Mouse (Mus musculus): ENCODE measurements at regions not wholly inside any gene's neighbourhood (a gene's known extent, or its start where the extent isn't known, plus 50 kb on each side); places are given as distances from the start of the nearest gene placed in this dataset.

- no peak overlapping the region for H3K27ac ChIP-seq (ENCODE audit: insufficient read depth, low read length)
- TF ChIP-seq CTCF (IDR thresholded peaks at IDR 0.05; ENCODE audit: borderline replicate concordance, insufficient read depth, low read depth, low read length), result no peak
- TF ChIP-seq POLR2A (IDR thresholded peaks at IDR 0.05; ENCODE audit: borderline replicate concordance, insufficient read depth, low read length), result no peak
Measured at GRCm38 (mm10) chr4:89405624-89406167, 94.9 kb upstream of the Cdkn2b start.

GRCm38 (mm10) chr4:89403151-89403550, 92.3 kb upstream of the Cdkn2b start:
- DNase-seq, result no peak
- Histone ChIP-seq H3K27me3 (ENCODE audit: control insufficient read depth, insufficient read depth, low read length) (no peaks in the 10 kb centered on the region), H3K4me3 (replicated peaks; ENCODE audit: insufficient read depth, low read depth, low read length) (no peak overlapping the region), H3K27ac (ENCODE audit: insufficient read depth, low read length) (no peak overlapping the region), H3K4me1 (ENCODE audit: control insufficient read depth, insufficient read depth, low read length) (no peaks in the 10 kb centered on the region; the same call in 1 of the 2 replicates)
- TF ChIP-seq POLR2A (IDR thresholded peaks at IDR 0.05; ENCODE audit: borderline replicate concordance, insufficient read depth, low read length) (no peak), CTCF (IDR thresholded peaks at IDR 0.05; ENCODE audit: borderline replicate concordance, insufficient read depth, low read depth, low read length) (no peak)
- WGBS, result 92% methylated on average over 1 of the region's 1 CpGs

More at GRCm38 (mm10) chr4:89405624-89406167, 94.9 kb upstream of the Cdkn2b start:
- H3K27me3 ChIP-seq (ENCODE audit: control insufficient read depth, insufficient read depth, low read length), result no peaks in the 10 kb centered on the region
- H3K4me3 ChIP-seq (replicated peaks; ENCODE audit: insufficient read depth, low read depth, low read length), result no peak overlapping the region
- DNase-seq, result no peak
- no peaks in the 10 kb centered on the region for H3K4me1 ChIP-seq (ENCODE audit: control insufficient read depth, insufficient read depth, low read length)
- 73% methylated on average over 2 of the region's 2 CpGs for WGBS

GRCm38 (mm10) chr4:89402324-89402723, 91.5 kb upstream of the Cdkn2b start:
- 80% methylated on average over 5 of the region's 5 CpGs for WGBS

GRCm38 (mm10) chr4:89401696-89402095, 90.9 kb upstream of the Cdkn2b start:
- Histone ChIP-seq H3K4me3 (replicated peaks; ENCODE audit: insufficient read depth, low read depth, low read length) (no peak overlapping the region), H3K27me3 (ENCODE audit: control insufficient read depth, insufficient read depth, low read length) (no peaks in the 10 kb centered on the region), H3K27ac (ENCODE audit: insufficient read depth, low read length) (no peak overlapping the region), H3K4me1 (ENCODE audit: control insufficient read depth, insufficient read depth, low read length) (no peaks in the 10 kb centered on the region; the same call in 1 of the 2 replicates)
- no peak for TF ChIP-seq CTCF (IDR thresholded peaks at IDR 0.05; ENCODE audit: borderline replicate concordance, insufficient read depth, low read depth, low read length)
- TF ChIP-seq POLR2A (IDR thresholded peaks at IDR 0.05; ENCODE audit: borderline replicate concordance, insufficient read depth, low read length), result no peak
- WGBS, result 88% methylated on average over 2 of the region's 2 CpGs
- DNase-seq, result no peak

More at GRCm38 (mm10) chr4:89402324-89402723, 91.5 kb upstream of the Cdkn2b start:
- H3K27me3 ChIP-seq (ENCODE audit: control insufficient read depth, insufficient read depth, low read length), result no peaks in the 10 kb centered on the region
- no peak for DNase-seq
- H3K4me1 ChIP-seq (ENCODE audit: control insufficient read depth, insufficient read depth, low read length), result no peaks in the 10 kb centered on the region; the same call in 1 of the 2 replicates
- H3K4me3 ChIP-seq (replicated peaks; ENCODE audit: insufficient read depth, low read depth, low read length), result no peak overlapping the region
- no peak overlapping the region for H3K27ac ChIP-seq (ENCODE audit: insufficient read depth, low read length)
- no peak for TF ChIP-seq POLR2A (IDR thresholded peaks at IDR 0.05; ENCODE audit: borderline replicate concordance, insufficient read depth, low read length)
- no peak for TF ChIP-seq CTCF (IDR thresholded peaks at IDR 0.05; ENCODE audit: borderline replicate concordance, insufficient read depth, low read depth, low read length)

GRCm38 (mm10) chr4:89400342-89400741, 89.5 kb upstream of the Cdkn2b start:
- WGBS, result 94% methylated on average over 3 of the region's 3 CpGs

GRCm38 (mm10) chr4:89399277-89399676, 88.4 kb upstream of the Cdkn2b start:
- Histone ChIP-seq H3K27me3 (ENCODE audit: control insufficient read depth, insufficient read depth, low read length) (no peaks in the 10 kb centered on the region), H3K27ac (ENCODE audit: insufficient read depth, low read length) (no peak overlapping the region), H3K4me1 (ENCODE audit: control insufficient read depth, insufficient read depth, low read length) (peaks cover 11% of the 10 kb centered on the region), H3K4me3 (replicated peaks; ENCODE audit: insufficient read depth, low read depth, low read length) (no peak overlapping the region)
- TF ChIP-seq CTCF (IDR thresholded peaks at IDR 0.05; ENCODE audit: borderline replicate concordance, insufficient read depth, low read depth, low read length), result no peak
- TF ChIP-seq POLR2A (IDR thresholded peaks at IDR 0.05; ENCODE audit: borderline replicate concordance, insufficient read depth, low read length), result no peak
- WGBS, result 91% methylated on average over 2 of the region's 2 CpGs
- no peak for DNase-seq

More at GRCm38 (mm10) chr4:89400342-89400741, 89.5 kb upstream of the Cdkn2b start:
- no peak overlapping the region for H3K4me3 ChIP-seq (replicated peaks; ENCODE audit: insufficient read depth, low read depth, low read length)
- H3K27me3 ChIP-seq (ENCODE audit: control insufficient read depth, insufficient read depth, low read length), result no peaks in the 10 kb centered on the region
- peaks cover 10% of the 10 kb centered on the region for H3K4me1 ChIP-seq (ENCODE audit: control insufficient read depth, insufficient read depth, low read length)
- TF ChIP-seq CTCF (IDR thresholded peaks at IDR 0.05; ENCODE audit: borderline replicate concordance, insufficient read depth, low read depth, low read length), result no peak
- TF ChIP-seq POLR2A (IDR thresholded peaks at IDR 0.05; ENCODE audit: borderline replicate concordance, insufficient read depth, low read length), result no peak
- no peak for DNase-seq
- H3K27ac ChIP-seq (ENCODE audit: insufficient read depth, low read length), result no peak overlapping the region

- WGBS, result 16% methylated on average over 2 of the region's 2 CpGs
Measured at GRCm38 (mm10) chr4:89396020-89396419, 85.2 kb upstream of the Cdkn2b start.

GRCm38 (mm10) chr4:89395336-89395735, 84.5 kb upstream of the Cdkn2b start:
- peaks cover 11% of the 10 kb centered on the region for H3K4me1 ChIP-seq (ENCODE audit: control insufficient read depth, insufficient read depth, low read length)
- H3K4me3 ChIP-seq (replicated peaks; ENCODE audit: insufficient read depth, low read depth, low read length), result no peak overlapping the region
- TF ChIP-seq POLR2A (IDR thresholded peaks at IDR 0.05; ENCODE audit: borderline replicate concordance, insufficient read depth, low read length), result no peak
- TF ChIP-seq CTCF (IDR thresholded peaks at IDR 0.05; ENCODE audit: borderline replicate concordance, insufficient read depth, low read depth, low read length), result no peak
- no peaks in the 10 kb centered on the region for H3K27me3 ChIP-seq (ENCODE audit: control insufficient read depth, insufficient read depth, low read length)
- no peak for DNase-seq
- H3K27ac ChIP-seq (ENCODE audit: insufficient read depth, low read length), result no peak overlapping the region

More at GRCm38 (mm10) chr4:89396020-89396419, 85.2 kb upstream of the Cdkn2b start:
- Histone ChIP-seq H3K27ac (ENCODE audit: insufficient read depth, low read length) (no peak overlapping the region), H3K4me3 (replicated peaks; ENCODE audit: insufficient read depth, low read depth, low read length) (no peak overlapping the region), H3K4me1 (ENCODE audit: control insufficient read depth, insufficient read depth, low read length) (peaks cover 11% of the 10 kb centered on the region), H3K27me3 (ENCODE audit: control insufficient read depth, insufficient read depth, low read length) (no peaks in the 10 kb centered on the region)
- TF ChIP-seq POLR2A (IDR thresholded peaks at IDR 0.05; ENCODE audit: borderline replicate concordance, insufficient read depth, low read length), result no peak
- TF ChIP-seq CTCF (IDR thresholded peaks at IDR 0.05; ENCODE audit: borderline replicate concordance, insufficient read depth, low read depth, low read length), result no peak
- DNase-seq, result peak; percentile 31 to 80

All from cerebellum, adult 2 months (tissue).